Mouse (Mus musculus) adrenal gland, postnatal 14 days (tissue): Measurements from ENCODE around the gene Rbm4b. TPM values are rescaled to one million over a fixed set of nuclear protein-coding genes. Genes with fewer than 3 reads are reported as not detected.
"Not testable (repeated sequence)": the region's sequence is repeated elsewhere in the genome, so short reads cannot be mapped to it uniquely, and the experiment has no call there.

Experiments
- DNase-seq: peaks from one replicate; pipeline ENCODE4 v3.0.0; 2021; ENCODE audit warnings: mixed read lengths
- total RNA-seq: library from RNA; stranded (reverse); gene quantifications from 2 replicates; pipeline ENCODE4 v1.2.3, GENCODE M21; 2021

Gene Rbm4b
- total RNA-seq, 1 experiment from 2014 or later, result 15.2 TPM

DNA sequence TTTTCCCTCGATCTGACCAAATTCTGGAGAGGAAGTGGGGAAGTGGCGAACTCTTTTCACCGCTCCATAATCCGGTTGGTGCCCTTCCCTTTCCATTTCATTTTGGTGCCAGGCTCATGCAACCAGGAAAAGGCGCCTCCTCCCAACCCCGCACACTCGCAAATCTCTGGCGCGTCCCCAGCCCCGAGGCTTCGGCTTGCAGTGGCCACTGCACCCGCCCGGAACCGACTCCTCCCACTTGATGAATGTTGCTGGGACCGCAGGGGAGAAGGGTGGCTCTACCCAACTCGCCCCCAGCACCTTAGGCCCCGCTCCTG is 54.4 kb downstream of the Rbm4b start:
- DNase-seq, result peak; percentile 86

DNA sequence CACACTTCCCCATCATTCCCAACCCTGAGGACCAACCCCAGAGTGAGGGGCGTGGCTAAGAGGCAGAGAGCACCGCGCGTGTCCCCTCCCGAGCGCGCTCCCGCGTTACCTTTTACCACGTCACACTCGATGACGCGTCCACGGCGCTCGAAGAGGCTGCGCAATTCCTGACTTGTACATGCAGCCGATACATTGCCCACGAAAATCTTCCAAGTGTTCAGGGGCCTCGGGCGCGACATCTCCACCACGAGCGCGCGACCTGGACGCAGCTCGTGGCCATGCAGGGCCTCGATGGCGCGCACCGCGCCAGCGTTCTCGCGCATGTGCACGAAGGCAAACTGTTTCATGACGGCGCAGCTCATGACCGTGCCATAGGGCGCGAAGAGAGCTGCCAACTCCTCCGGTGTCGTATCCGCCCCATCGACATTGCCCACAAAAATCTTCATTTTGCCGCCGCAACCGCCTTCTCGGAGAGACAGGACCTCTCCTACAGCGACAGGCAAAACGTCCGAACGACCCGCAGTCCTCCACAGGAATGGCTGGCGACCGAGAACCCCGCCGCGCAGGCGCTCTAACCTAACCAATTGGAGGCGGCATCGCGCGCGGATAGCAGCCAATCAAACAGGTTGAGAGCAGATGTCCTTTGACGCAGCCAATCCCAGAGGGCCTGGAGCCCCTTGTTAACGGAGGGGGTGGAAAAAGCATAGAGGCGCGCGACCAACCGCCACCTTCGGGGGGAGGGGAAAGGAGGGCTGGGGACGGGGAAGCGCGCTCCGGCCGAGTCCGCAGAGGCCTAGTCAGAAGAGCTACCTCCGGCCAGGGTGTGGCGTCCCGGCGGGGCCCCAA is 55.0 kb downstream of the Rbm4b start, which contains the start of the genes Gm21992 and Rbm14:
Gene Gm21992, minus strand, starts transcription at position 550 of the 846 bp plus-strand sequence.
Gene Rbm14, minus strand, starts transcription at position 572 of the 846 bp plus-strand sequence.
- peak; percentile 99 for DNase-seq

- no peak for DNase-seq
Observed at GRCm38 (mm10) chr19:4811909-4812242, 55.6 kb downstream of the Rbm4b start.

- DNase-seq, result not testable (repeated sequence)
Observed at GRCm38 (mm10) chr19:4812334-4812949, 56.1 kb downstream of the Rbm4b start.

GRCm38 (mm10) chr19:4813015-4813414 is 56.7 kb downstream of the Rbm4b start:
- peak; percentile 53 for DNase-seq

Other genes with a start within 250 kb of the Rbm4b start
- gene Pcx, start 246.0 kb upstream of the Rbm4b start, total RNA-seq, result 351 and 352 TPM in 2 replicates
- gene Lrfn4, start 140.8 kb upstream of the Rbm4b start, total RNA-seq, result 6.1 and 7.6 TPM in 2 replicates
- gene Rce1, start 130.9 kb upstream of the Rbm4b start, total RNA-seq, result 26.1 and 28.6 TPM in 2 replicates
- gene Gm960, start 57.8 kb upstream of the Rbm4b start, total RNA-seq, result not detected in 2 replicates
- gene Sptbn2, start 45.3 kb upstream of the Rbm4b start, total RNA-seq, result 3.3 and 5.9 TPM in 2 replicates
- 57.2 and 60.3 TPM in 2 replicates for gene Rbm4, start 37.4 kb downstream of the Rbm4b start, total RNA-seq
- gene Gm21992, start 55.1 kb downstream of the Rbm4b start, total RNA-seq, result 23.1 and 30.8 TPM in 2 replicates
- gene Rbm14, start 55.1 kb downstream of the Rbm4b start, total RNA-seq, result 43.5 and 45.4 TPM in 2 replicates
- gene Ccs, start 82.8 kb downstream of the Rbm4b start, total RNA-seq, result 107 and 116 TPM in 2 replicates
- 0.19 TPM in 2 replicates for gene Ccdc87, start 82.9 kb downstream of the Rbm4b start, total RNA-seq
- gene Ctsf, start 98.6 kb downstream of the Rbm4b start, total RNA-seq, result 261 and 277 TPM in 2 replicates
- 0.67 and 1.4 TPM in 2 replicates for gene Actn3, start 121.4 kb downstream of the Rbm4b start, total RNA-seq
- 15.1 and 17.2 TPM in 2 replicates for gene Zdhhc24, start 122.2 kb downstream of the Rbm4b start, total RNA-seq
- gene Bbs1, start 150.1 kb downstream of the Rbm4b start, total RNA-seq, result 10.3 and 11.0 TPM in 2 replicates
- gene Dpp3, start 171.8 kb downstream of the Rbm4b start, total RNA-seq, result 69.2 and 87.7 TPM in 2 replicates
- gene Peli3, start 186.6 kb downstream of the Rbm4b start, total RNA-seq, result 5.3 and 5.6 TPM in 2 replicates
- gene Mrpl11, start 205.7 kb downstream of the Rbm4b start, total RNA-seq, result 68.2 and 70.3 TPM in 2 replicates
- 0.26 TPM in 2 replicates for gene Npas4, start 233.8 kb downstream of the Rbm4b start, total RNA-seq